Mouse (Mus musculus) brain, embryonic 14.5 days (tissue): Measurements from ENCODE around the gene Stx3.

Source experiments
- CTCF ChIP-seq: fragments of 200-500 bp; IDR thresholded peaks from 2 replicates; pipeline ENCODE4 v1.5.1; 2012; ENCODE audit warnings: inconsistent platforms, mild to moderate bottlenecking, moderate library complexity, borderline replicate concordance; ENCODE audit not compliant: insufficient read depth, insufficient read length; ENCODE audit errors: extremely low read depth
- POLR2A ChIP-seq: fragments of 200-500 bp; IDR thresholded peaks from 2 replicates; pipeline ENCODE4 v1.6.1; 2012; ENCODE audit warnings: mild to moderate bottlenecking, inconsistent platforms, borderline replicate concordance; ENCODE audit not compliant: poor library complexity, insufficient read depth, insufficient read length, severe bottlenecking; ENCODE audit errors: extremely low read depth

DNA sequence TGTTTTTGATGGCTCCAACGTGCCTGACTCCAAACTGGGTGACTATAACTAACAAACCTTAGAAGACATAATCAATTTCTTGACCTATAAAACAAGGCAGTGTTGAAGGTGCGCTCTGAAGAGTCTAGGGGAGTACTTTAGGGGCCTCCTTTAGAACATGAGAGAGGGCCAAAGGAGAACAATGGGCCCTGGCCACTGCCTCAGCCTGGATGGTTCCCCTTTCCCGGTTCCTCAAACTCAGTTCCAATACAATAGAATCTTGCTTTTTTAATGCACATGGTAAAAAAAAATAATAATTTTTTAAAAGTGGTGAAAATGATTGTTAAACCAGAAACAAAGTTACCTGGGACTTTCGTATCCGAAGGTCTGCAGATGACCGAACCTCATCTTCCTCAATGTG, 31.4 kb downstream of the Stx3 start:
- no peak for TF ChIP-seq CTCF
- no peak for TF ChIP-seq POLR2A
